Mouse (Mus musculus) macrophage (primary cell): ENCODE measurements around the gene Rnf34. TPM values are rescaled to one million over a fixed set of nuclear protein-coding genes. Genes with fewer than 3 reads are reported as not detected.

Source experiments
- H3K27ac ChIP-seq: fragments of 350-480 bp; formaldehyde crosslinking; 2 replicates; pipeline ENCODE4 v1.9.0; 2021
- H3K36me3 ChIP-seq: fragments of 350-480 bp; formaldehyde crosslinking; 2 replicates; pipeline ENCODE4 v1.9.0; 2021; ENCODE audit errors: inconsistent target
- H3K4me3 ChIP-seq: fragments of 350-480 bp; formaldehyde crosslinking; 2 replicates; pipeline ENCODE4 v1.9.0; 2021; ENCODE audit errors: inconsistent target
- H3K79me2 ChIP-seq: fragments of 350-480 bp; formaldehyde crosslinking; 2 replicates; pipeline ENCODE4 v1.9.0; 2021; ENCODE audit errors: inconsistent target
- whole genome bisulfite sequencing: methylation state at CpG from one replicate; pipeline ENCODE4 v1.1.7; 2026; ENCODE audit warnings: inconsistent platforms; ENCODE audit not compliant: missing documents; 5-methylcytosine and 5-hydroxymethylcytosine counted together
- polyA plus RNA-seq: library from polyadenylated mRNA; stranded (reverse); fragments of 250-400 nt; gene quantifications from 3 replicates; pipeline ENCODE4 v1.2.4, GENCODE M21; 2018; ENCODE audit warnings: inconsistent platforms

Rnf34 gene
- polyA plus RNA-seq, 1 experiment from 2014 or later, result 25.3 TPM

DNA sequence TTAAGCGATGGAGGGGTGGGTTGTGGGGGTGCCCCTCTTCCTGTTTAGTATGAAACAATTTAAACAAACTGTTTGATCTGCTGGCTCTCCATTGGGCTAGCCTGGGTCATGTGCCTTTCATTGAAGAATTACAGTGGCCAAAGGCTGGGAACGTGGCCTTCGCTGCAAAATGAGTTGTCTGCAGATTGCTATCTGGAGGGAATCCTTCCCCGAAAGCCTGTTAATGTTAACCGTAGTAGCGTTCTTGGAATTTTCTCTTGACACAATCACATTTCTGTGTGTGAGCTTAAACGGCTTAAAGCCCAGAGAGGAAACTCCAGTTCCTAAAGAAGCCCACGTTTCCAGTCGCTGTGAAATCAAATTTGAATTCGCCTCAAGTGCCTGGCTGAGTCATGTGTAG, 16.9 kb upstream of the Rnf34 start:
- Histone ChIP-seq H3K79me2 (no peaks in the 10 kb centered on the region), H3K4me3 (no peak overlapping the region), H3K27ac (no peak overlapping the region), H3K36me3 (no peaks in the 10 kb centered on the region)
- WGBS, result 86% methylated on average over 10 of the region's 10 CpGs

DNA sequence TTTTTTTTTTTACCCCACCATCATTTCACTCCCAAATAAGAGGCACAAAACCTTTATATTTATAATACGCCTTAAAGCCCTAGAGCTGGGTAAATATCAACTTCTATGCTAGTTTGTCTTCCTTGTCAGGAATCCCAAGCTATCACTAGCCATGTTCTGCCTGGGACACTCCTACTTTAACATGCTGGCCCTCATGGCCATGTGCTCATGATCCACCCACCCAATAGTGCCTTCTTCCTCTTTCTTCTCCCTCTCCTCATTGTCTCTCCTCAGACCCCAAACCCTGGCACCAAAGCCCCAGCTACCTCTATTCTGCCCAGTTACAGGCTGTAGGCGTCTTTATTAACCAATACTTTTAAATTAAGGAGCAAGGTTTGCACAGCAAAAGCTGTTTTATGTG, 8.7 kb upstream of the Rnf34 start:
- Histone ChIP-seq H3K79me2 (no peaks in the 10 kb centered on the region), H3K27ac (no peak overlapping the region), H3K36me3 (no peaks in the 10 kb centered on the region), H3K4me3 (no peak overlapping the region)
- 100% methylated on average over 2 of the region's 2 CpGs for WGBS

DNA sequence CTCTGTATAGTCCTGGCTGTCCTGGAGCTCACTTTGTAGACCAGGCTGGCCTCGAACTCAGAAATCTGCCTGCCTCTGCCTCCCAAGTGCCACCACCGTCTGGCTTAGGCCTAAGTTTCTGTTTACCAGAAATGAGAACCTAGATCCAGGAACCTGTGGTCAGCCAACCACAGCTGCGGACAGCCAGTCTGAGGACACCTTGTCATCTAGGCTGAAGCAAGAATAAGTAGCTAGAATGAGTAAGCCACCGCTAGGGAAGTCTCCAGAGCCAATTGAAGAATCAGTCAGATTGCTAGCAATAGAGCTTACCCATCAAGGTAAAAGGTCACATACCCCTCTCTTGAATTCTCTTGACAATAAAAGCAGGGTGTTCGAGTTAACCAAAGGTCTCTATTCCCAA, 6.0 kb upstream of the Rnf34 start:
- Histone ChIP-seq H3K79me2 (no peaks in the 10 kb centered on the region; the same call in 1 of the 2 replicates), H3K4me3 (no peak overlapping the region), H3K36me3 (no peaks in the 10 kb centered on the region), H3K27ac (0 out of 2 replicates have a peak overlapping the region, but pooled peaks have one; percentile 1)
- 16% methylated on average over 4 of the region's 5 CpGs for WGBS

DNA sequence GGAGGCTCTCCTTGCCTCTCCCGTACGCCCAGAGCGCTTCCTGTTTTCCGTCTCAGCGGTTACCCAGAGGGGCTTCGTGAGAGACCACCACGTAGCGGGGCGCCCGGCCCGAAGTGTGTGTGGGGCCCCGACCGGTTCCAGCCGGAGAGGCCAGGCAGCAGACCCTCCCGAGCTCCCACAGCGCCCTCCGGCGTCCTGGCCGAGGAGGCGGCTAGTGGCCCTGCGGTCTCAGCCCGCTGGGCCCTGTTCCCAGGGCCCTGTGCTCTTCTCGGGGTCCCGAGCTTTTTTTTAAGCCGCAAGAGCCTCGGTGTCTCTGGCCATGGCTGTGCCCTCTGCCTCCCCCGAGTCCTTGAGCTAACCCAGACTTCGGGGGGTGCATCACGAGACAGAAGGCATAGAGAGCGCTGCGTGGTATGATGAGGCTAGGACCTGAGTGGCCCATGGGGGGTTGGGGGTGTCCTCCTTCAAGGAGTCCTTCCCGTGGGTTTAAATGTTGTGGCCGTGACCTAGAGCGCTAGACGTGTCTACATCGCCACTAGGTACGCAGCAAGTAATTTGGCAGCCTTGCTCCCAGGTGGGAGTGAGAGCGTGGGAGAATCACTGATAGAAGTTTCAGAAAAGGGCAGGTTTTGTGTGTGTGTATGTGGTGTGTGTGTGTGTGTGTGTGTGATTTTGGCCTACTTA, 613 bp downstream of the Rnf34 start:
- WGBS, result 1% methylated on average over 38 of the region's 38 CpGs
- H3K4me3 ChIP-seq, result peak overlapping the region; percentile 73

DNA sequence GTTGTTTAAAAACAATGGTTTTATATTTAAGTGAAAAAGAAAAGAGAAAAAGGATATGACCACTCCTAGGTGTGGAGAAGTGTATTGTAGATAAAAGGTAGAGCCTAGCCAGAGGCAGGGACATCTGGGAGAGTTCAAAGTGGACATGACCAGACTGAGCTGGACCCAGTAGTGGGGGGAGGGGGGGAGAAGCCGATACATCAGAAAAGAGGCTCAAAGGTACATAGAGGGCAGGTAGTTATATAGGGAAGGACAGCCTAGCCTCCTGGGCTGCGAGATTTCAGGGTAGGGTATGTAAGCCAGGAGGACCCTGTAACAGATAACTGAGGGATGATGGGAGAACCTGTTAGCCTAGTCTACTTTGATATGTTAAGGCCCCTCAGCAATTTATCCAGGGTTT, 2.8 kb downstream of the Rnf34 start:
- Histone ChIP-seq H3K27ac (no peak overlapping the region), H3K79me2 (peaks cover 66% of the 10 kb centered on the region), H3K36me3 (no peaks in the 10 kb centered on the region), H3K4me3 (no peak overlapping the region)
- 95% methylated on average over 2 of the region's 2 CpGs for WGBS

More for the DNA sequence above, 613 bp downstream of the Rnf34 start:
- Histone ChIP-seq H3K36me3 (no peaks in the 10 kb centered on the region), H3K79me2 (peaks cover 53% of the 10 kb centered on the region), H3K27ac (peak overlapping the region; percentile 59)

DNA sequence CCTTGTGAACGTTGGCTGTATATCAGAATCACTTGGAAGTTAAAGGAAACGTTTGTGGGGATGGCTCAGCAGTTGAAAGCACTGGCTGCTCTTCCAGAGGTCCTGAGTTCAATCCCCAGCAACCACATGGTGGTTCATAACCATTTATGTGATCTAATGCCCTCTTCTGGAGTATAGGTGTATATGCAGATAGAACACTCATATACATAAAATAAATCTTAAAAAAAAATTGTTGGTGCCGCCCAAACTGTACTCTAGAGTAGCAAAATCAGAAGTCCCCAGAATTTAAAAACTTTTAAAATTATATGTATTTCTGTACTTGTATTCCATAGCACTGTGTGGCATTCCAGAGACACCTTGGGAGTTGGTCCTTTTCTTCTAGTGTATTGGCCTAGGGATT, 6.0 kb downstream of the Rnf34 start:
- H3K36me3 ChIP-seq, result peaks cover 7% of the 10 kb centered on the region; the same call in 1 of the 2 replicates
- no peak overlapping the region for H3K4me3 ChIP-seq
- H3K79me2 ChIP-seq, result peaks cover 77% of the 10 kb centered on the region
- no peak overlapping the region for H3K27ac ChIP-seq
- WGBS, result 70% methylated on average over 3 of the region's 3 CpGs

DNA sequence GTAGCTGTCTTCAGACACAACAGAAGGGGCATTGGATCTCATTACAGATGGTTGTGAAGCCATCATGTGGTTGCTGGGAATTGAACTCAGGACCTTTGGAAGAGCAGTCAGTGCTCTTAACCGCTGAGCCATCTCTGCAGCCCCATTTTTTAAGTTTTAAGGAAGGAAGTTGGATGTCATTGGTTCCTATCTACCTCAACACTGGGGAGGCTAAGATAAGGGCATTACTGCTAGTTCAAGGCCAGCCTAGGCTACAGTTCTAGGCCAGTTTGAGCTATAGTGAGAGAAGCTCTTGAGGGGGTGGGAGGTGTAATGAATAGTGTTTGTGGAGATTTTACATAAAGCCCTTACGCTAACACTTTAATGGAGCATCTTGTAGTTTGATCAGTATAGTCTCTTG, 13.2 kb downstream of the Rnf34 start:
- WGBS, result 94% methylated on average over 2 of the region's 2 CpGs
- Histone ChIP-seq H3K79me2 (peaks cover 21% of the 10 kb centered on the region; the same call in 1 of the 2 replicates), H3K4me3 (no peak overlapping the region), H3K27ac (no peak overlapping the region), H3K36me3 (peaks cover 74% of the 10 kb centered on the region)

DNA sequence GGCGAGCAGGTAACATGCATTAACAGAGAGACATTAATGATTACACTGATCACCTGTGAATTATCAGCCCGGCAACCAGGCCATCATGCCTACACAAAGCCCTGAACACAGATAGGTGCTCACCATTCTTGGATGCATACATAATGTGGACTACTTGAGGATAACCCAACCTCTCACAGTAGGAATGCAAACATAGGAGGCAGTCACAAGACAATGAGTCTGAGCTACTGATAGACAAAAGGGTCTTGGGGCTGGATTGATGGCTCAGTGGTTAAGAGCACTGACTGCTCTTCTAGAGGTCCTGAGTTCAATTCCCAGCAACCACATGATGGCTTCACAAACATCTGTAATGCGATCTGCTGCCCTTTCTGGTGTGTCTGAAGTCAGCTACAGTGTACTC, 22.8 kb downstream of the Rnf34 start:
- Histone ChIP-seq H3K36me3 (peaks cover 66% of the 10 kb centered on the region), H3K27ac (no peak overlapping the region)

DNA sequence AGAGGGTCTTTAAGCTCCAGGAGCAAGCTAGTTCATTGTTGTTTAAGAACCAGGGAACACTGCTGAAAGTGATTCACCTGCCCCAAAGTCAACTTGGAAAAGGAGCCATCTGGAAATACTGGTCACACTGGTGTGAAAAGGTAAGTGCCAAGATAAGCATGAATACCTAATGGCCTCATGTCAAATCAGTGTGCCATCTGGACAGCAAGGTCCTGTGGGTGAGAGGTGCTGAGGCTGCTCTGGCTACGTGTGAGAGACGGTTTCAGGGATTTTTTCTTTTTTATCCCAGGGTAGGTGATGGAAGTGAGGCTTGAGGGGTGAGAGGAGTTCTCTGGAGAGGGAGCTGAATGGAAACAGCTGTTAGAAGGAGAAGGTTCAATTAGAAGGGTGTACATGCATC, 23.7 kb downstream of the Rnf34 start:
- no peak overlapping the region for H3K4me3 ChIP-seq
- WGBS, result 96% methylated on average over 2 of the region's 2 CpGs
- H3K79me2 ChIP-seq, result no peaks in the 10 kb centered on the region
- H3K27ac ChIP-seq, result no peak overlapping the region
- H3K36me3 ChIP-seq, result peaks cover 64% of the 10 kb centered on the region

More for the DNA sequence above, 22.8 kb downstream of the Rnf34 start:
- Histone ChIP-seq H3K79me2 (no peaks in the 10 kb centered on the region), H3K4me3 (no peak overlapping the region)
- 93% methylated on average over 3 of the region's 3 CpGs for WGBS

DNA sequence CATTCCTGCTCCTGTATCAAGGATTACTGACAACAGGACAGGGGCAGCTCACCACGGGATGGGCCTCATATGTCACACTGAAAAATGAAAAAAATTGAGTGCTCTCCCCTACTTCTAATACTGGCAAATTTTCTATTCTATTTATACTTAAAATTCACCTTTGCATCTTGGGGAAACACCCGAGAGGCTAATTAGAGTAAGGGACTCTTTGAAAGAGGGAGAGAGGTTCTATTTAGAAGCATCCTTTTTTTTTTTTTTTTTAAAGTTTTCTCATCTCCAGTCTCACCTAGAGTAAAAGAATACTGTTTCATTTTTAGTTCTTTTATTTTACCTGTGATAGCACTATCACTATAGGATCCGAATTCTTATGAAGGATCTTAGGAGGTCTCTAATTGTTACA, 24.5 kb downstream of the Rnf34 start:
- H3K27ac ChIP-seq, result no peak overlapping the region
- no peak overlapping the region for H3K4me3 ChIP-seq
- H3K36me3 ChIP-seq, result peaks cover 62% of the 10 kb centered on the region
- no peaks in the 10 kb centered on the region for H3K79me2 ChIP-seq
- 100% methylated on average over 3 of the region's 3 CpGs for WGBS

DNA sequence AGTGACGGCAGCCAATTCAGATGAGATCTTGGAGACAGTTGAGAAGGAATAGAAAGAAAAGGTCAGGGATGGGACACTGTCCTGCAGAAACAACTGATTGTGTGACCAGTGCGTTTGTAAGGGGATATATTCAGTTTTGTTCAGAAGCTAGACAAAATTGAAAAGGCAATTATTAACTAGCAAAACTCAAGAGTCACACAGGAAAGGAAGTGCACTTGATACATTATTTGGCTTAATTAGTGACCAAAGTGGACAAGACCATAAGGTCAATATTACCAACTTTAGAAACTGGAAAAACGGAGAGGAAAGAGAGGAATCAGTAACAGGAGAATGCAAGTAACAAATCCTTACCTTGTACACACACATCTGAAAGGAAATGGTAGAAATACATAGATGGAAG, 26.8 kb downstream of the Rnf34 start:
- H3K36me3 ChIP-seq, result peaks cover 66% of the 10 kb centered on the region
- 92% methylated on average over 3 of the region's 3 CpGs for WGBS

DNA sequence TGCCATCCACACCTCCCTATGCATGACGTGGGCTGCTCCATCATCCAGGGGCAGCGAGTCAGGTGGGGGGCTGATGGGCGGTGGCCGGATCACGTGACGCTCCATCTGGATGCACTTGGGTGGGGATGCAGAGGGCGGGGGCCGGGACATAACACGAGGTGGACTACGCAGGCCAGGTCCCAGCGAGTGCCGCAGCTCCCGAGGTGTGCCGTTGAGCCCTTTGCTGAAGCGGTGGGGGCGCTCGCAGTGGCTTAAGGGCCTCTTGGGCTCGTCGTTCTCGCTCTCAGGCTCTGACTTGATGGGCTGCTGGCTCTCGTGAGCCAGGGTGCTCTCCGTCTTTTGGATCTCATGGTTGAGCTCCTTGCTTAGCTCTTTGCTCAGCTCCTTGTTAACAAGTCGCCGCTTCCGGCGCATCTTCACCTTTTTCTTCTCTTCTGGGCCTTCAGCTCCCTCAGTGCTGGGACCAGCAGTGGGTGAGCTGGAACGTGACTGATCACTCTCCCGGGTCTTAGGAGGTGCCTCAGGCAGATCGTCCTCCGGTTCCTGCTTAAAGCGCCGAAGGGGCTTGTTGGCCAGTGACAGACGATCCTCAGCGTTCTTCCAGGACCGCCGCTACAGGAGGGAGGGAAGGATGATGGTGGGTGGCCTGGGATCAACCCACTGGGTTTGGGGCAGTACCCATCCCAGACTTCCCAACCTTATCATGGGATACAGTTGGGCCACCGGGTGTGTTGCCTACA, 30.6 kb downstream of the Rnf34 start:
- Histone ChIP-seq H3K4me3 (no peak overlapping the region), H3K79me2 (peaks cover 25% of the 10 kb centered on the region; the same call in 1 of the 2 replicates), H3K27ac (no peak overlapping the region), H3K36me3 (peaks cover 58% of the 10 kb centered on the region)
- WGBS, result 98% methylated on average over 31 of the region's 37 CpGs

More for the DNA sequence above, 26.8 kb downstream of the Rnf34 start:
- no peak overlapping the region for H3K4me3 ChIP-seq
- H3K79me2 ChIP-seq, result no peaks in the 10 kb centered on the region
- H3K27ac ChIP-seq, result no peak overlapping the region

DNA sequence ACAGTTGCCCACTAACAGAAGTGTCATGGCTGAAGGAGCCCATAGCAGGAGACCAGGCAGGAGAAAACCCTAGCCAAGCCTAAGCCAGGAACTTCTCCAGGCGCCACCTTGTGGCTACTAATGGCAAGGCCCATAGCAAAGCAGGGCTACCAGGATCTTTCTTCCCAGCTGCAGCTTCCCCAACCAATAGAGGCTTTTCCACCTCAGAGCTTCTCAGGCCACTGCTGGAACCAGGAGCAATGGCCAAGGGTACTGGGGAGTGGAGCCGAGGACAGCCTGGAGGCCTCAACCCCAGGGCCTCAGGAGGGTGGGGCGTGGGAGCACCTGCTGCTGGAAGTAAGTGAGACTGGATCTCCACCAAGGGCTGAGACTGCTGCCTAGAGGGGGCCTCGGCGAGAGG, 31.5 kb downstream of the Rnf34 start:
- 62% methylated on average over 5 of the region's 5 CpGs for WGBS
- Histone ChIP-seq H3K79me2 (peaks cover 33% of the 10 kb centered on the region; the same call in 1 of the 2 replicates), H3K36me3 (peaks cover 55% of the 10 kb centered on the region), H3K27ac (no peak overlapping the region), H3K4me3 (no peak overlapping the region)

DNA sequence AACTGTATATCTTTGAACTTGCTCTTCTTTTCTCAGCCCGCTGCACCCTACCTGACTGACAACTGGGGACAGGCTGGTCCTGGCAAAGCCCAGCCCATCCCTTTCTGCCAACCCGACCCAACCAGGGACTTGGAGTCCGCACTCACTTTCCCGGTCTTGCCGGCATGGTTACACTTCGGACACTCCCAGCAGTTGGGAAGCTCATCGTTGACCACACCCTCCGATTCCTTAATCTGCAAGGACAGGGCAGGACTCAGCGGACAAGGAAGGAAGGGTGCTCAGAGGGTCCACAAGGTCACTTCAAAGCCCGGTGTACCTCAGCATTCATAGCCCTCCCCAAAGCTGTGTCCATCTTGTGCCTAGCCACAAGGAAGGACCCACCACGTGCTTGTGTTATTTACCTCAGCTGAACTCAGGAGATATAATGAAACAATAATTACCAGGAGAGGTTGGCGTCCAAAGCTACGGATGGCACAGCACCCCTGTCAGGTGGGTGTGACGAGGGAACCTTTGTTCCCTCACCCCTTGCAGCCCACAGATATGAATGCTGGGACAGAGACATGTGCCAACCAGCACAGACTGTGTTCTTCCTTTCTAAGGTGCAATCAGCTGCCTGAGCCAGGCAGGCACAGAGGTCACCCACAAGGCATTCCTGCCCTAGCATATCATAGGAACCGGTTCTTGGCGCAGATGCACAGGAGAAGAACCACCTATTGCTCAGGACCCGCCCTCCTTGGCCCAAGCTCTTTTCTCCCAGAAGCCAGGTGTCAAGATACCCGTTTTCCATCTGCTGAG, 32.6 kb downstream of the Rnf34 start:
- Histone ChIP-seq H3K79me2 (peaks cover 44% of the 10 kb centered on the region), H3K36me3 (peaks cover 44% of the 10 kb centered on the region), H3K27ac (no peak overlapping the region), H3K4me3 (no peak overlapping the region)
- 96% methylated on average over 17 of the region's 18 CpGs for WGBS
